Mouse (Mus musculus) heart, adult 2 months (tissue): ENCODE measurements around the gene Smim15.

Experiments
- CTCF ChIP-seq: fragments of 200-600 bp; IDR thresholded peaks from 2 replicates; pipeline ENCODE4 v1.8.1; 2022; ENCODE audit warnings: antibody characterized with exemption, mild to moderate bottlenecking, moderate library complexity
- POLR2A ChIP-seq: fragments of 200-500 bp; IDR thresholded peaks from 2 replicates; pipeline ENCODE4 v1.6.1; 2011; ENCODE audit warnings: mild to moderate bottlenecking, low read depth, low read length, control low read depth; ENCODE audit not compliant: insufficient read depth

- TF ChIP-seq CTCF (no peak), POLR2A (no peak)
These were observed 3.8 kb upstream of the Smim15 start for GRCm38 (mm10) chr13:108040451-108040850.
